Mouse (Mus musculus): ENCODE data around the gene Kcnk4. TPM values are rescaled to one million over a fixed set of nuclear protein-coding genes. Genes with fewer than 3 reads are reported as not detected.

Kcnk4 gene
- polyA plus RNA-seq, 1 experiment from 2014 or later, result 1.4 TPM

DNA sequence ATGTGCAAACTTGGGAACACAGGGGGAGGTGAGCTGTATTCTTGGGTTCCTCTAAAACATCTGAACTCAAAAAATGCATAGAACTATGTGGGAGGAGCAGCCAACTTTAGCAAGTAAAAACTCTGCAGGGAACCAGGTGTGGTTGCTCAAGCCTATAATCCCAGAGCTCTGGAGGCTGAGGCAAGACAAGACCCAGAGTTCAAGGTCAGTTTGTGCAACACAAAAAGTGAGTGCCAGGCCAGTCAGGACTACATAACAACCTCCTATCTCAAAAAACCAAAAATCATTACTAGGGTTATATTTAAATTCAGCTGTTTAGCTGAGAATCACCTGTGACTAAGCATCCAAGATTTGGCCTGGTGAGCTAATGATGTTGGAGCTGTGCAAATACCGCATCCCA, 2.3 kb downstream of the Kcnk4 start:
- H3K9me3 ChIP-seq (replicated peaks), result no peaks in the 10 kb centered on the region
- WGBS, result 52% methylated on average over 1 of the region's 1 CpGs
- no peaks in the 10 kb centered on the region for H3K36me3 ChIP-seq
- no peak overlapping the region for H3K4me3 ChIP-seq (replicated peaks)
- no peak overlapping the region for H3K27ac ChIP-seq (replicated peaks)
- H3K4me2 ChIP-seq (replicated peaks), result no peak overlapping the region
- H3K4me1 ChIP-seq, result peaks cover 20% of the 10 kb centered on the region
- no peak for ATAC-seq (ENCODE audit: insufficient number of reproducible peaks, low FRiP score, low TSS enrichment, low read depth)
- H3K9ac ChIP-seq, result no peak overlapping the region
- peaks cover 84% of the 10 kb centered on the region for H3K27me3 ChIP-seq

DNA sequence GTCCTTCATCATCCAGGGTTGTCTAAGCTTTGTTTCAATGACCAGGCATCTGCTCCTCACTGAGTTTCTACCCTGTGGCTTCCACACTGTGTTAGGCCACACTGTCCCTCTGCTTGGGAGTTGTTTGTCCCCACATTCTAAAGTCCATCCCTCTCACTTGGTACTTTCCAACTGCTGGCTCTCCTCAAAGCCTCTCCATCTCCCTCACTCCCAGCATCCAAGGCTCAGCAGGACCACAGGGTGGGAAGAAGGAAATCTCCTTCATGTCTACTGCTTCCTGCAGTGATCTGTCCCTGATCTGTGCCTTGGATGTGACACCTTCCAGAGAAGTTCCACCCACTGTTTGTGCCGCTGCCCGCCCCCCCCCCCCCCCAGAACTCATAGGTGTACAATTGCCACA, 3.3 kb downstream of the Kcnk4 start:
- no peaks in the 10 kb centered on the region for H3K36me3 ChIP-seq
- H3K27me3 ChIP-seq, result peaks cover 88% of the 10 kb centered on the region
- H3K27ac ChIP-seq (replicated peaks), result no peak overlapping the region
- H3K9ac ChIP-seq, result no peak overlapping the region
- no peak overlapping the region for H3K4me2 ChIP-seq (replicated peaks)
- H3K9me3 ChIP-seq (replicated peaks), result no peaks in the 10 kb centered on the region
- H3K4me1 ChIP-seq, result peaks cover 27% of the 10 kb centered on the region
- no peak overlapping the region for H3K4me3 ChIP-seq (replicated peaks)
- ATAC-seq (ENCODE audit: insufficient number of reproducible peaks, low FRiP score, low TSS enrichment, low read depth), result no peak
- 0% methylated on average over 2 of the region's 2 CpGs for WGBS

DNA sequence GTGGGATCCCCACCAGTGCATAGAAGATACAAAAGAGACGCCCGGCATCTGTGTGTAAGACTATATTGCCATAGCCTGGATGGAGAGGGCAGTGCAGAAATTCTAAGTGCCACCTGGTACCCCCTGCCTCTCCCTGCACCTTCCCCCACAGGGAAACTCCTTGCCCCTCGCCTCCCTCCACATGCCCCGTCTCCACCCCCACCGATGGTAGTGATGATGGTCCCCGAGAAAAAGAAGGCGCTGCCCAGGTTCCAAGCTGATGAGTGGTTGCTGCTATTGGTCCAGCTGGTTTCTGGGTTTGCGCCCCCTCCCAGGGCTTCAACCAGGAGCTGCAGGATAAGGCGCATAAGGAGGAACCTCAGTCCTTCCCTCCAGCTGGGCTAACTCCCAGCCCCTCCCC, 6.2 kb downstream of the Kcnk4 start:
- no peak for ATAC-seq (ENCODE audit: insufficient number of reproducible peaks, low FRiP score, low TSS enrichment, low read depth)
- no peaks in the 10 kb centered on the region for H3K9me3 ChIP-seq (replicated peaks)
- H3K4me3 ChIP-seq (replicated peaks), result peak overlapping the region; percentile 33
- H3K4me1 ChIP-seq, result peaks cover 28% of the 10 kb centered on the region
- 18% methylated on average over 9 of the region's 9 CpGs for WGBS
- H3K9ac ChIP-seq, result no peak overlapping the region
- no peaks in the 10 kb centered on the region for H3K36me3 ChIP-seq
- H3K27ac ChIP-seq (replicated peaks), result no peak overlapping the region
- H3K4me2 ChIP-seq (replicated peaks), result peak overlapping the region; percentile 51
- peaks cover 88% of the 10 kb centered on the region for H3K27me3 ChIP-seq

DNA sequence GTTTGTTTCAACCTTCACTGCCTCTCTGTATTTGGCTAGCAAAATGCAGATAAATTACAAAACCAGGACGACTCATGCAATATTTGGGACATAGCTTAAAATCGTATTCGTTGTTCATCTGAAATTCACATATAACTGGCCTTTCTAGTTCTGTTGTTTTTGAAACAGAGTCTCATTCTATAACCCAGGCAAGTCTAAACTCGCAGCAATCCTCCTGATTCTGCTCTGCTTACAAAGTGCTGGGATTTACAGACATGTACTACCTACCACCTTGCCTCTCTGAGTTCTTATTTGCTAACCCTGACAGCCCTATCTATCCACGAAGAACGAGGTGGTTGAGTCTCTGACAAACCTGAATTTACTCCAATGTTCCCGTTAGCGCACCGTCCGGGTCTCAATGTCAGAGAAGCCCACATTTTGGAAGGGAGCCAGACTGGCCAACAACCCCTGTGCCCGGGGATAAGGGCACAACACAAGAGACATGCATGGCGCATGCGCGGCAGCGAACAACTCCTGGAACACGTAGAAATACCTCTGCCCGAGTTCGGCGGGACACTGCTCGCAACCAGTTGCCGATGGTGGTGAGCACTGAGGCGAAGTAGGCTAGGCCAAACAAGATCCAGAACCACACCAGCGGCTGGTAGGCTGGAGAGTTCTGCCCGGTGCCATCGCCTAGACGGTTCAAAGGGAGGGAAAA, 7.6 kb downstream of the Kcnk4 start:
- peak overlapping the region; percentile 51 for H3K4me2 ChIP-seq (replicated peaks)
- no peaks in the 10 kb centered on the region for H3K36me3 ChIP-seq
- peak overlapping the region; percentile 33 for H3K4me3 ChIP-seq (replicated peaks)
- H3K4me1 ChIP-seq, result peaks cover 32% of the 10 kb centered on the region
- peak overlapping the region; percentile 72 for H3K27ac ChIP-seq (replicated peaks)
- no peak overlapping the region for H3K9ac ChIP-seq
- WGBS, result 11% methylated on average over 26 of the region's 26 CpGs
- H3K27me3 ChIP-seq, result peaks cover 82% of the 10 kb centered on the region
- ATAC-seq (ENCODE audit: insufficient number of reproducible peaks, low FRiP score, low TSS enrichment, low read depth), result no peak
- H3K9me3 ChIP-seq (replicated peaks), result no peaks in the 10 kb centered on the region

DNA sequence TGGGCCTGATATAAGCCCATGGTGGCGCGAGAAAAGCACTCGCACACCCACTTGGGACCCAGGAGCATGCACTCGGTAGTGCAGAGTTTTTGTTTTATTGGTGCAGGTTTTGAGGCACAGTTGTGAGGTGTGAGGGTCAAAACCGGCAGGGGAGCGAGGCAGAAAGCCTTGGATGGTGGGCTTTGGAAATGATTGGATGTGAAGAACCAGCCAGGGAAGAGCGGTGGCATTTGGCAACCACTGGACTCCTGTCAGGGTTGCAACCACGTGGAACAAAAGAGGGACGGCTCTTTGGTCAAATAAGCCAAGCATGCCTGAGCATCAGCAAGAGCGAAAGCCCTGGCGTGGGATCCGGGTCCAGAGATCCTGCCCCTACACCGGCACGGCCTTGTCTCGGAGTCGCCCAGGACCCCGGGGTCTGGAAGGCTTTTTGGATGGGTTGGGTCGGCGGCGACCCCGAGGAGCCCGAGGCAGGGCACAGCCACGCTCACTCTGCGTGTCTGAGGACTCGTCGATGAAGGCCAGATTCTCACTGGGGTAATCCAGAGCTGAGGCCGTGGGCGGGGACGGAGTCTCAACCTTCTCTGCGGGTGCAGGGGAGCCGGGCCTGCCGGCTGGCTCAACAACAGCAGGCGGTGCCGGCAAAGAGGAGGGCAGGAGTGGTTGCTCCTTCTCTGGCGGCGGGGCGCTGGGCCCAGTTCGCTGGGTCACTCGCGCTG, 8.5 kb downstream of the Kcnk4 start:
- peaks cover 74% of the 10 kb centered on the region for H3K27me3 ChIP-seq
- H3K4me2 ChIP-seq (replicated peaks), result peak overlapping the region; percentile 51
- H3K4me3 ChIP-seq (replicated peaks), result peak overlapping the region; percentile 33
- no peaks in the 10 kb centered on the region for H3K36me3 ChIP-seq
- H3K9ac ChIP-seq, result no peak overlapping the region
- no peak for ATAC-seq (ENCODE audit: insufficient number of reproducible peaks, low FRiP score, low TSS enrichment, low read depth)
- H3K27ac ChIP-seq (replicated peaks), result peak overlapping the region; percentile 72
- peaks cover 34% of the 10 kb centered on the region for H3K4me1 ChIP-seq
- 11% methylated on average over 40 of the region's 40 CpGs for WGBS
- H3K9me3 ChIP-seq (replicated peaks), result no peaks in the 10 kb centered on the region

DNA sequence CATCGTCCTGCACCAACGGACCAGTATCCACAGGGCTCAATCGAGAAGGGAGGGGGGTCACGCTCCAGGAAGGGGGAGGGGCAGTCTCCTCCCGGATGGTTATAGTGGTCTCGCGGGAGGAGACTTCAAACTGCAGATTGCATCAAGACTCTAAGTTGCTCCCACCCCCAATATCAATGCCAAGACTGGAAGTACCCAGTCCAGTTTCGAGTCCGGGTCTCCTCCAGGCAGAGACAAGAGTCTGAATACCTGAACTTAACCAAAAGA, 9.1 kb downstream of the Kcnk4 start, which contains the start of gene Catsperz:
TSS of gene Catsperz (minus strand) at position 74 of the 267 bp plus-strand sequence.
- peak within 1 kb of the TSS; percentile 72 for H3K27ac ChIP-seq (replicated peaks)
- WGBS, result 3% methylated on average over 9 of the region's 9 CpGs
- H3K9ac ChIP-seq, result no peak within 1 kb of the TSS
- no peak for ATAC-seq (ENCODE audit: insufficient number of reproducible peaks, low FRiP score, low TSS enrichment, low read depth)
- H3K27me3 ChIP-seq, result peaks cover 69% of the 10 kb centered on the region
- no peaks in the 10 kb centered on the region for H3K36me3 ChIP-seq
- peak within 1 kb of the TSS; percentile 51 for H3K4me2 ChIP-seq (replicated peaks)
- peak within 1 kb of the TSS; percentile 33 for H3K4me3 ChIP-seq (replicated peaks)
- H3K9me3 ChIP-seq (replicated peaks), result no peaks in the 10 kb centered on the region
- peaks cover 39% of the 10 kb centered on the region for H3K4me1 ChIP-seq

DNA sequence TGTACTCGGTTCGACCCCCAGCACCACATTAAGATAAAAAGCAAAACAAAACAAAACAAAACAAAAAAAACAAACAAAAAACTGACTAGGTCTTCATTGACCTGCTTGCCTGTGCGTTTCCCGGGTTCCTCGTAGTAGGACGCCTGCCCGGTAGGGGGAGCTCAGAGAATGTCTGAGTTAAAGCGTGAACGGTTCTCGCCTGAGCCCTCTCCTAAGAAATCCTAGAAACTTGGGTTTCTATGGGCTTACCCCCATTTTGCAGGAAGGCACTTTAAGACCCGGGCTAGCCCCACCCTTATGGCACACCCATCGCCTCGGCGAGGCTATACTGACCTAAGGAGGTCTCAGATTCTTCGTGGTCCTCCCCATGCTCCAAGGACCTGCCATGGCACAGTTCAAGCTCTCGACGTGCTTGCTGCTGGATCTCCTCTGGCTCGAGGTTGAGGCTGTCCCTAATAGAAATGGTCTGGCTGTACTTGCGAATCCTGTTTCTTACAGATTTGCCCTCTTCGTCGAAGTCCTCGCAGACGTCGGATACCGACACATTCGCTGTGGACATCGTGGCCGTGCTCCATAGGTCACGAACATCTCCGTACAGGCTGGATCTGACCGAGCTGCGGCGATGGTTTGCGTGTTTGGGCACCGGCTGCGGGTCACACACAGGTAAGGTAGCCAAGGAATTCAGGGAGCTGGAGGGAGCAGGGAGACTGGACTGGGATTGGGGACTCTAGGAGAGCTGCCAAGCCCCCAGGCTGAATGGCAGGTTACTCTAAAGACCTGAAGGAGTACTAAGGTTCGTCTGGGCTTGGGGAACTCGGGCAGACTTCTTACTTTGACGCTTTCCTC, 9.6 kb downstream of the Kcnk4 start:
- H3K4me1 ChIP-seq, result peaks cover 45% of the 10 kb centered on the region
- H3K4me3 ChIP-seq (replicated peaks), result peak overlapping the region; percentile 33
- no peak overlapping the region for H3K27ac ChIP-seq (replicated peaks)
- no peaks in the 10 kb centered on the region for H3K36me3 ChIP-seq
- WGBS, result 2% methylated on average over 39 of the region's 39 CpGs
- no peak for ATAC-seq (ENCODE audit: insufficient number of reproducible peaks, low FRiP score, low TSS enrichment, low read depth)
- no peaks in the 10 kb centered on the region for H3K9me3 ChIP-seq (replicated peaks)
- H3K27me3 ChIP-seq, result peaks cover 65% of the 10 kb centered on the region
- H3K4me2 ChIP-seq (replicated peaks), result peak overlapping the region; percentile 51
- H3K9ac ChIP-seq, result no peak overlapping the region

DNA sequence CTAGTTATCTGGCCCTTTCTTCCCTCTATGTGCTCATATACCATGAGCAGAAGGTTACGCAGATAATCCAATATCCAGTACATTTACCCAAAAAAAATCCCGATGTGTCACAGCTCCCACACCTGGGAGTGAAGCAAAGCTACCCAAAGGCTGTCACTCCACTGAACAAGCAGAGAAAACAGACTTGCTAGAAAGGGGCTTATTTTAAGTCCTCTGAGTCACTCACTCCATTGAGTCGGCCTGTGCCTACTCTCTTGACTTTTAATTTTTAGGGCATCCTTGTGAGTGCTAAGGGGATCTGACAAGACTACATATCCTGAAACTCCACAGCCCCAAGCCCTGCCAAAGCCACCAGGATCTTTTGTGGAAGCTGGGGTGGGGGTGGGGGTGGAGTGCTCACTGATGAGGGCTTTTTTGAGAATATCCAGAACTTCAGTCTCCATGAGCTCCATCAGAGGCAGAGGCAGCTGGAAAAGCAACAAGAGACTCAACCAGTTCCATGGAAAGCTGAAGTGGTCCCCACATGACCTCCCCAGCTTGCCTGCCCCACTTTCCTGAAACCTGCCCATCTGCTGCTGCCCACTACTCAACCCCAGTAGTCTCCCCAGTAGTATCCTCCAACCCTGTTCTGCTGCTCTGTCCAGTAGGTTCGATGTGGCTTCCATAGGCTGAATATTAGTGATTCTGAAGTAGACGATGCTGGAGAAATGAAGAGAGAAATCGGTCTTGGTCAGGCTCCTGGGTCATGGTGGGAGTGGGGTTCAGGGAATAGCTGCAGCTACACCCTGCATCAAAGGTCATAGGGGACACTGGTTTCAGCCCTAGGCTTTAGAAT, 11.2 kb downstream of the Kcnk4 start:
- H3K27ac ChIP-seq (replicated peaks), result 0 out of 2 replicates have a peak overlapping the region, but pooled peaks have one; percentile 39
- no peaks in the 10 kb centered on the region for H3K9me3 ChIP-seq (replicated peaks)
- H3K4me1 ChIP-seq, result peaks cover 45% of the 10 kb centered on the region
- peak overlapping the region; percentile 75 for H3K4me3 ChIP-seq (replicated peaks)
- H3K9ac ChIP-seq, result no peak overlapping the region
- WGBS, result 62% methylated on average over 6 of the region's 6 CpGs
- no peak for ATAC-seq (ENCODE audit: insufficient number of reproducible peaks, low FRiP score, low TSS enrichment, low read depth)
- H3K27me3 ChIP-seq, result peaks cover 54% of the 10 kb centered on the region
- H3K4me2 ChIP-seq (replicated peaks), result peak overlapping the region; percentile 87
- H3K36me3 ChIP-seq, result peaks cover 3% of the 10 kb centered on the region; the same call in 1 of the 2 replicates

DNA sequence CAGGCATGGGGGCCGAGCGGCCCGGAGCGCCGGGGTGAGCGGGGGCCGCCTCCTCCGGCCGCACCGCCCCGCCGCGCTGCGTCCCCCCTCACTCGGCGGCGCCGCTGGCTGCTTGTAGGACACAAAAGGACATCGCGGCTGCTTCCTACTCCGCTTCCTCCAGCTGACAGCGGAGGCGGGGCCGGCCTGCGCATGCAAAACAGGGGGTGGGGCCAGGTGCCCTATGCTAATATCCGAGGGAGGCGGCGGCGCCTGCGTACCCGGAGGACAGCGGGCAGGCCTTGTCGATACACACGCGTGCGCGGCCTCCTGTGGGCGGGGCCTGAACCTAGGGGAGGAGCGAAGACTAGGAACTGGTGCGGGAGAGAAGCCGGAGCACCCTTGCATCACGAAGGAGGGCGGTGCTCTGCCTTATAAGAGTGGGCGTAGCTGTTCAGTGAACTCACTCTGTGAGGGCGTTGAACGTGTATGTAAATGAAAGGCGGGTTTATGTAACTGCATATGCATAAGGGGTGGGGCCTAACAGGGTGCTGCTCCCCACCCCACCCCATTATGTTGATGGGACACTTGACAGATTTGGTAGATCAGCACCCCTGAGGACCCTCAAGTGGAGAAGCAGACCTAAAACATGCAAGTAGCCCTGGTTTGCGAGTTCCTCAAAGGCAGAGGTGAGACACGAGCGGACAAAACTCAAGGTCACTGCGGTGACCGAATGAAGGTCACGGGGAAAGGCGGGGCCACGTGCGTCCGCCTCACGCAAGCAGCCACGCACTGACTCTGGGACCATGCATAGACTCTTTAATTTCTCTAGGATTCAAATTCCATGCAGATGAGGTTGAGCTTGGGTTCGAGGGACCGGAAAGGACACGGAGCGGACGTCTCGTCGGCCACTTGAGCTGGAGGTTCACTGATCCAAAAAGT, 12.4 kb downstream of the Kcnk4 start, which contains the start of gene Esrra:
TSS of gene Esrra (minus strand) at position 167 of the 921 bp plus-strand sequence.
- Histone ChIP-seq H3K4me3 (replicated peaks) (peak within 1 kb of the TSS; percentile 75), H3K27ac (replicated peaks) (peak within 1 kb of the TSS; percentile 83), H3K36me3 (peaks cover 3% of the 10 kb centered on the region; the same call in 1 of the 2 replicates), H3K9me3 (replicated peaks) (no peaks in the 10 kb centered on the region), H3K4me1 (peaks cover 41% of the 10 kb centered on the region), H3K9ac (peak within 1 kb of the TSS; percentile 64), H3K27me3 (peaks cover 42% of the 10 kb centered on the region), H3K4me2 (replicated peaks) (peak within 1 kb of the TSS; percentile 87)
- under 1% methylated on average over 63 of the region's 66 CpGs for WGBS
- ATAC-seq (ENCODE audit: insufficient number of reproducible peaks, low FRiP score, low TSS enrichment, low read depth), result peak; percentile 95
